Mouse (Mus musculus) ovary, adult 18-20 months (tissue): Measurements from ENCODE around the gene Ufsp2.
A peak's percentile ranks its signal among the peaks of the same experiment; 100 is the strongest.

Experiments used
- DNase-seq: peaks from one replicate; pipeline ENCODE4 v3.0.0; 2022; ENCODE audit warnings: low spot score, mixed read lengths

Ufsp2 gene

DNA sequence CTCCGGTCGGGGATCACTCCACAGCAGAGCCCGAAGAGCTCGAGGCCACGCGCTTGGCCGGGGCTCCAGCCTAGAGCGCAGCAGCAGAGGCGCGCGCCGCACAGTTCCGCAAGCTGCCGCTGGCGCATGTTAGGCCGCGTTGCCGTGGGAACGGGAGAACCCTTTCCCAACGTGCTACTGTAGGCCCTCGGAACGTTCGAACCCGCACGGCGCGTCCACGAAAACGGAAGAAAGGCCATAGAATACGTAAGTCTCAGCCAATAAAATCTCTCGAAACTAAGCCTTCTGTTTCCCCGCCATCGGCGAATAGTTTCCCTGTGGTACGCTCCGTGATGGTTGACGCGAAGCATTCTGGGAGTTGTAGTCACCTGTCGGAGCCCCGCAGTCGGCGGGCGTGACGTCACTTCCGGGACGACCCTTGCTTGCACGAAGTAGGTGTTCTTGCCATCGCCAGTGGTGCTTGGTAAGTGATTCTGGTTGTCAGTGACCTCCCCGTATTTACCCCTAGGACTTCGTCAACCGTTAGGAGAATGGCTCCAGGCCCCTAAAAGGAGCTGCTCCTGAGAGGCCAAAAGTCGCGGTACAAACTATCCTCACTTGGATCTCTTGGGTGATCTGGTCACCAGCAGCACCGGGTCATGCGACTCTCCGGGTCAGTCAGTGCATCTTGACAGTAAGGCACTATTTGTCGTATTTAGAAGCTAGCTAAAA, at the start of gene Ufsp2, which contains the start of gene 1700029J07Rik:
Gene Ufsp2, plus strand, starts transcription at position 403 of the 711 bp plus-strand sequence.
Gene 1700029J07Rik, minus strand, starts transcription at position 127 of the 711 bp plus-strand sequence.
- peak; percentile 94 for DNase-seq

DNA sequence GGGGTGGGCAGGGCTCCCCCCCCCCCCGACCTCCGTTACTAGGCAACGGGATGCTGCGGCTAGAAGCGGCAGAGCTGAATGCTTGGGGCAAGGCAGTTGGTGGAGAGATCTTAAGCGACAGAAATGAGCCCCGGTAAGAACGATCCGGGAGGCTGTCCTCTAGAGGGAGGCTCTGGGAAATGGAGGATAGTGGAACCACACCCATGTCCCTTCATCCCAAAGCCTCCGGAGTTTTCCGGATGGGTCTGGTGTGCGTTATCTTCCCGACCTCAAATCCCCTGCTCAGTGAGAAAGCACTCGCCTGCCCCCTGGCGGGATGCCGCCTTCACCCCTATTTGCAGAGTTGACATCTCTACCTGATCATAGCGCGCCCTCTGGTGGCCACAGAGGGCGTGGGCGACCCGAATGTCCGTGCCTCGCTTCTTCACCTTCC, 40.7 kb upstream of the Ufsp2 start, which contains the start of gene Ccdc110:
Gene Ccdc110, plus strand, starts transcription at position 38 of the 433 bp plus-strand sequence.
- peak; percentile 79 for DNase-seq

DNA sequence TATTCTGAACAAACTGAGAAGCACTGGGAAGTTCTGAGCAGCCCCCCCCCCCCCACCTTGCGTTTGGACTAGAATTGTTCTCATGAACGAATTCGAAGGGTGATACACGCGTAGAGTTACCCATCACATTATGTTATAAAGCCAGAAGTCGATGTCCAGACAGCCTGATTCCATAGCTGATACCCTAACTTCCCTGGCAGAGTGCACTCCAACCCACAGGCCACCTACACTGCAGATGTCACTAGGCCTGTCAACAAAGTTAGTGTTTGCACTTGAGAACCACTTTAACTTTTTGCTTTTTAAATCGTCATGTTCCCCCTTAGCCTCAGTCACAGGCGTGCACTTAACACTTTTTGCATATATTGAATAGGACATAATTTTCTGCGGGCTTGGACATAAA, 38.3 kb upstream of the Ufsp2 start:
- DNase-seq = no peak

GRCm38 (mm10) chr8:45946283-45946682, 29.0 kb upstream of the Ufsp2 start:
- DNase-seq = no peak

- no peak for DNase-seq
Measured at GRCm38 (mm10) chr8:45950622-45951021, 24.7 kb upstream of the Ufsp2 start.

- no peak for DNase-seq
Measured at GRCm38 (mm10) chr8:45970894-45971293, 4.4 kb upstream of the Ufsp2 start.

DNA sequence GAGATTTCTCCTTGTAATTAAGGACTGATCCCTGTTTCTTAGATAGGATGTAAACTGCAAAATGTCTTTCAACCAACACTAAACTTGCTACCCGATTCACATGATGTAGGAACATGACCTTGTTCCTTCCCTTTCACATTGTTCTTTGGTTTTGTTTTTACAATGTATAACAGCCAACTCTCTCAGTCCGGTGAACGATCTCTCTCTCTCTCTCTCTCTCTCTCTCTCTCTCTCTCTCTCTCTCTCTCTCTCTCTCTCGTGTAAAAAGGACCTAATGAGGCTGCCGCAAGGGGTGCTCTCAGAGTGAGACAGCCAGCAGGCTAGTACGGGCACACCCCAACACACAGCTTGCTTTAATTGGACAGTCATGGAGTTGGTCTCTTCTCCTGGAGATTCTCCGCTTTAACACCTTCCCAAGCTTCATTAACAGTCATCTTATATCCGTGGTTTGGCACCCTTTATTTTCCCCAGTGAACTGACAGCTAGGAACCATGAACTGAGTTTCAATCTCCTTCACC, 1.3 kb upstream of the Ufsp2 start:
- no peak for DNase-seq

DNA sequence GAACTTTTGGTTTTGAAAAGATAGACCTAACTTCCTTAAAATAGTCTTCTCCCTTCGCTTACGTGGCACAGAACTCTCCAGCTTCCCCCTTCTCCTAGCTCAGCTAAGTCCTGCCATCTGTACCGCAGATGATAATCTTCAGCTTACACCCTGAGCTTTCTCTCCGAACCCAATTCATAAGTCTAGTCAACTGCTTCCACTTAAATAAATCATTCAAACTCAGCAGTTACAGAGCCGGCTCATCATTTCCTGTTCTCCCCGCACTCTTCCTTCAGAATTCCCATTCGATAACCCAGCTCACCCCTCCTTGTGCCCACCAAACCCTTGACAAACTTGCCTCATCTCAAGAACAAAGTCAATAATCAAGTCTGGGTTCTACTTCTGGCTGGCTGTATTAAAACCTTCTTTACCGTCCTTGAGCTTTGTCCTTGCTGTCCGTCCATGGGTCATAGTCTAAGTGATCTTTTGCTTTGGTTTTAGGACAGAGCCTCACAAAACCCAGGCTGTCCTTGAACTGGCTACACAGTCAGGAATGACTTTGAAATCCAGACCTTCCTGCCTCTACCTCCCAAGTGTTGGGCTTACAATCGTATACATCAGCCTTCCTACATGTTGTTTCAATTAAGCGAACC, 625 bp downstream of the Ufsp2 start:
- no peak for DNase-seq

DNA sequence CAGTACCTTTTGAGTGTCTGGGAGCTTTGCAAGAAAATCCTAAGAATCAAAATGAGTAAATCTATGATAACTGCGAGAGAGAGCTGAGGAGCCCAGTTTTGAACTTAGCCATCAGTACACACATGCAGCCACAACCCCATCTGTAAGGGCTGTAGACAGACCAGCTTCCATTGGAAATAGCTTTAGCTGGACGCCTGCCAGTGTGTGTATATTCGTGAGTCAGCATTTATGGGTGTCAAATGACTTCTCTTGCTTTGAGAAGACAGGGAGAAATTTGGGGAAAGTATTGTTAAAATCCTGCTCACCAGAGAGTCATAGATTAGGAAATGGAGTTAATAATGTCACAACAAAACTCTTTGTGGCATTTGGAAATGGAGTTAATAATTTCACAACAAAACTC, 11.3 kb downstream of the Ufsp2 start:
- DNase-seq = no peak

GRCm38 (mm10) chr8:45988189-45988588, 12.9 kb downstream of the Ufsp2 start:
- DNase-seq = no peak

DNA sequence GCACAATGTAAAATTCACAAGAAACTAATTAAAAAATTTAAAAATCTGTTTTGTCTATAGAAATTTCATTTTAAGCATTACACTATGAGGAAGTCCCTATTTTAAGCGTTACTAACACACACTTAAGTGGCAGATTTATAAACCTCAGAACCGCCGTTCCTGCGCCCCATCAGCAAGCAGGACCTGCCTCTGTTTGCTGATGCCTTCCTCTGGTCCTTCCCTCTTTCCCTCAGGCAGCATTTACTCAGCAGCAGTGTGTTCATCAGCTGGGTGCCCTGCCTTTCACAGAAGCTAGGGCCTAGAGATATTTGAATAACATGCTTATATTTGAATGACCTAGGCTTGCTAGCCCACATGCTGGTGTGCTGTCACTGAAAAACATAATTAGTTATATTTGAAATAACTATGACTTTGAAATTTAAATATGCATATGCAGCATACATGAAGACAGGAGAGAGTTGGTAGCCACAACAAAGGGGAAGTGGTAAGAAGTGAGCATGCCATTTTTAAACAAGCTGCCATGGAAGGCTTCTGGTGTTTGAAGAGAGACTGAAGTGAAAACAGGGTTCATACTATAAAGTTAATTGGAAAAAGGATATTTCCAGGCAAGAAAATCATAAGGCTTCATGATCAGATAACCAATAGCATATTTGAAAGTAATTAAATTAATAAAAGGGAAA, 15.4 kb downstream of the Ufsp2 start:
- no peak for DNase-seq

GRCm38 (mm10) chr8:45994111-45994510, 18.8 kb downstream of the Ufsp2 start:
- DNase-seq = no peak

GRCm38 (mm10) chr8:45995576-45995975, 20.2 kb downstream of the Ufsp2 start:
- no peak for DNase-seq

GRCm38 (mm10) chr8:45998228-45998627, 22.9 kb downstream of the Ufsp2 start:
- DNase-seq = no peak

DNA sequence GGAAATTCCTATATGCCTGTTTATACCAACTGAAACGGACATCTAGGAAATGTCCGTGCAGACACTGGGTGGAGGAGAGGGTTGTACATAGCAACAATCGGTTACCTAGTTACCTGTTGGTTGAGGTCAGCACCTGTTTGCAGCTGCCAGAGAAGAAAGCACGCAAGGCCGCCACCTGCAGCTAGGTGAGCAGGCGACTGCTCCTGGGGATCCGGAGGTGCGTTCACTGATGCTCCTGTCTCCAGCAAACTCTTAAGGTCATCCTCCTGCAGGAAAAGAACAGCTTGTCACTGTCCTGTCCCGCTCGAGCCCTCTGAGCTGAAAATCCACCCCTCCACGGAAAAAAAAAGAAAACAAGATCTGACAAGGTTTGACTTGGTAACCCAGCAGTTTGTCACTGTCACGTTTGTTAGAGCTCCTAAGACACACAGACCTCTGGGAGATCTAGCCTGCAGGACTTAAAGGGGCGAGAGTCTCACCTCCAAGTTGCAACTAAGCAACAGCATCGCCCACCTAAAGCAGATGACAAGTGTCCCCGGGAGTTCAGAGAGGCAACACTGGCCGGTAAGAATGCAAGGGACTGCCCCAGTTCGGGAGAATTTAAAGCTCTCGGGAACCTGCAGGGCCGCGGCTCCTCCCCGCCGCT, 23.9 kb downstream of the Ufsp2 start, which contains the start of gene Lrp2bp:
Gene Lrp2bp, plus strand, starts transcription at position 166 of the 646 bp plus-strand sequence.
- no peak for DNase-seq

DNA sequence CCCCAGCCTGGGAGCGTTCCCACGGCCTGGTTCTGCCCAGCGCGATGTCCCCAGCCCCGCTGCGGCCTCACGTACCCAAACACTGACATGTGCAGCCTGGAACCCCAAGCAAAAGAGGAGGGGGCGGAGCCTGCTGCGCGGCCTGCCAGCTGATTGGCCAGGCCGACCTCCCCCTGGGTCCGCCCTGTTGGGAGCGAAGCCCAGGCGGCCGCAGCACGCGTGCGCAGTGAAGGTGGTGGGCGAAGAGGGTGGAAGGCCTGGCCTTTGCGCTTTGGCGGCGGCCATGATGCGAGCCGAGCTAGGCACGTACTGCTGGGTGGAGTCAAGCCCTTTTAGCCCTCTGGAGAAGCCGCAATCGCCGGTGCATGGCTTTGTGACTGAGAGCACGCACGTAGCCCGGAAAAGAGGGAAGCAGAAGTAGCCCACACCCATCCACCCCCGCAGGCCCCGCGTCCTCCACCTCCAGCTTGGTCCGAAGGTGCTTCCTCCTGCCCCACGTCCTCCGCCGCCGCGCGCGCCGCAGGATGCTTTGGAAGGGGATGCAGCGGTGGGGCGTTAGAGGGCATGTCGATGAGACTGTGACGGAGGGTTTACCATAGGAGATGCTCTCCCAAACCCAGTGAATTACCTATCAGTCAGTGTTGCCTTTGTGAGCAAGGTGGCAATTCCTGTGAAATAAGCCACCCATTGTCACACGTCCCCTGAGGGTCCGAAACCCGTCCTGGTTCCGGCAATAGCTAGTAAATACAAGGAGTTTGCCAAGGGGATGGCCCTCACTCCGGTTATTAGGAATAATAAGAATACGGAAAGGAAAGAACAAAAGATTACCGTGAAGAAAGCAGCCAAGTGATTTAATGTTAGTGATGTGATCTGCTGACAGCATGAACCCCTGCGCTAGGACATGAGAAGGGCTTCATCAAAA, 24.7 kb downstream of the Ufsp2 start:
- peak; percentile 98 for DNase-seq

- no peak for DNase-seq
Measured at GRCm38 (mm10) chr8:46005596-46005995, 30.3 kb downstream of the Ufsp2 start, which contains the start of gene Ankrd37. Gene Ankrd37 (minus strand): TSS chr8:46005707.

GRCm38 (mm10) chr8:46007050-46007672, 31.8 kb downstream of the Ufsp2 start:
- no peak for DNase-seq

DNA sequence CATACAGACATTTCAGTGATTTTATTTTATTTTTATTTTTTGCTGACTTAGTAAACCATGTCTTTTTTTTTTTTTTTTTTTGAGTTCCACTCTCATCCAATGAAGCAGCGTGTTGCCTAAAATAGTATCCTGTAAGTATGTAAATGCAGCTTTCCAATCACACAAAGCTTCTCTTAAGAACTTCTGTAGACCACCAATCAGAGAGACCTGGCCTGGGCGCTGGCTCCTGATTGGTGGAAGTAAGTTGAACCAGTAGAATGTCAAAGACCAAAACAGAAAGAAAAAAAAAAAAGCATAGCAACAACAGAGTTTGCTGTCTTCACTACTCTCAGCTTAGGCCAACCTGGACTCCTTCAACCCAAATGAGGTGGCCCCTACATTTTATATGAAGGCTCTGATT, 35.0 kb downstream of the Ufsp2 start:
- DNase-seq = no peak
